Mouse (Mus musculus): ENCODE results near the gene AC192777.2. TPM values are rescaled to one million over a fixed set of nuclear protein-coding genes. Genes with fewer than 3 reads are reported as not detected.
A peak's percentile ranks its signal among the peaks of the same experiment; 100 is the strongest.
"Not testable (repeated sequence)": the region's sequence is repeated elsewhere in the genome, so short reads cannot be mapped to it uniquely, and the experiment has no call there.

AC192777.2 gene
- polyA plus RNA-seq (2012; rRNA removed) = not detected in 2 replicates

- not testable (repeated sequence) for DNase-seq (ENCODE audit: low read depth)
These were observed at the start of gene AC192777.2 for GRCm38 (mm10) chr17:40095150-40095549. Gene AC192777.2, plus strand, starts transcription at chr17:40095450.

GRCm38 (mm10) chr17:40116172-40116571 is 20.9 kb downstream of the AC192777.2 start:
- DNase-seq (ENCODE audit: low read depth) = not testable (repeated sequence)

DNA sequence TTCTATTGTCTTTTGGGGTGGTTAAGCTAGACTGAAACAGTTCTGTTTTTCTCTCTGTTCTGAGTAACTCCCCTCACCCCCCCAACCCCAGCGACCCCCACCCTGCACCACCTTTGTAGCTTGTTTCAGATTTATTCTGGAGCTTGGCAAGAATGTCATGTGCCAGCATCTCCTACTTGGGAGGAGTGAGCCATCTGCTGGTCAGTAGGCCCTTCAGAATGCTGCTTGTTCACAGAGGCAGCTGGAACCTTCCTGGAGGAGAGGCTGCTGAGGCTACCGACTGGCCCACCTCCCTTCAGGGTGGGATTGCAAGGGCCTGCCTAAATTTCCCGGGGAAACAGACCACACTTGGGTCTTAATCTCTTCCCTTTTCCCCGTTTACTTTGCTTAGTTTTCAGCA is 21.6 kb downstream of the AC192777.2 start:
- DNase-seq (ENCODE audit: low read depth) = peak; percentile 12
- peak; percentile 3; the same call in 1 of the 2 replicates for TF ChIP-seq CTCF (IDR thresholded peaks at IDR 0.05; ENCODE audit: borderline replicate concordance, extremely low read depth, insufficient read depth, insufficient read length)

Other genes starting within 250 kb of the AC192777.2 start
- gene Esp38, start 144.9 kb upstream of the AC192777.2 start, polyA plus RNA-seq (2012; rRNA removed) = not detected in 2 replicates
- gene Pgk2, start 113.2 kb downstream of the AC192777.2 start, polyA plus RNA-seq (2012; rRNA removed) = not detected in 2 replicates
- not detected in 2 replicates for gene Crisp3, start 146.8 kb downstream of the AC192777.2 start, polyA plus RNA-seq (2012; rRNA removed)
- not detected in 2 replicates for gene Crisp1, start 223.8 kb downstream of the AC192777.2 start, polyA plus RNA-seq (2012; rRNA removed)

Measured in brain, embryonic 14.5 days (tissue).